Mouse (Mus musculus) E14TG2a.4 (cell line): ENCODE data around the gene Sgpp2.

Experiments
- H3K27me3 ChIP-seq: 2 replicates; pipeline ENCODE4 v1.6.1; 2014; ENCODE audit warnings: low read length, control low read depth; ENCODE audit not compliant: insufficient read depth
- H3K36me3 ChIP-seq: 2 replicates; pipeline ENCODE4 v1.6.1; 2014; ENCODE audit warnings: low read length, control low read depth; ENCODE audit not compliant: insufficient read depth
- H3K4me1 ChIP-seq: replicated peaks from 2 replicates; pipeline ENCODE4 v1.6.1; 2014; ENCODE audit warnings: low read depth, low read length, control low read depth
- H3K4me3 ChIP-seq: replicated peaks from 2 replicates; pipeline ENCODE4 v1.5.1; 2014; ENCODE audit warnings: mild to moderate bottlenecking, low read length
- H3K9me3 ChIP-seq: 2 replicates; pipeline ENCODE4 v1.6.1; 2014; ENCODE audit warnings: low read length, control low read depth
- CTCF ChIP-seq: conservative IDR thresholded peaks from 2 replicates; pipeline ENCODE4 v1.5.1; 2014; ENCODE audit warnings: low read length
- NANOG ChIP-seq: IDR thresholded peaks from 2 replicates; pipeline ENCODE4 v1.6.1; 2014; ENCODE audit warnings: borderline replicate concordance, low read length, mixed read lengths
- POU5F1 ChIP-seq: IDR thresholded peaks from 2 replicates; pipeline ENCODE4 v1.6.1; 2014; ENCODE audit warnings: low read length, borderline replicate concordance

Sgpp2 gene

GRCm38 (mm10) chr1:78371569-78372236 is 61.6 kb downstream of the Sgpp2 start:
- no peak for TF ChIP-seq CTCF
- no peak for TF ChIP-seq NANOG
- TF ChIP-seq POU5F1: no peak
- peaks cover 4% of the 10 kb centered on the region; the same call in 1 of the 2 replicates for H3K27me3 ChIP-seq
- no peaks in the 10 kb centered on the region for H3K9me3 ChIP-seq
- H3K36me3 ChIP-seq: no peaks in the 10 kb centered on the region
- H3K4me3 ChIP-seq: no peak overlapping the region
- H3K4me1 ChIP-seq: peaks cover 11% of the 10 kb centered on the region; the same call in 1 of the 2 replicates

- H3K4me3 ChIP-seq: no peak overlapping the region
- H3K27me3 ChIP-seq: peaks cover 4% of the 10 kb centered on the region; the same call in 1 of the 2 replicates
- TF ChIP-seq NANOG: no peak
- TF ChIP-seq POU5F1: no peak
- TF ChIP-seq CTCF: no peak
- no peaks in the 10 kb centered on the region for H3K36me3 ChIP-seq
- no peaks in the 10 kb centered on the region for H3K9me3 ChIP-seq
- peaks cover 7% of the 10 kb centered on the region; the same call in 1 of the 2 replicates for H3K4me1 ChIP-seq
Observed at GRCm38 (mm10) chr1:78372316-78372715, 62.2 kb downstream of the Sgpp2 start.

DNA sequence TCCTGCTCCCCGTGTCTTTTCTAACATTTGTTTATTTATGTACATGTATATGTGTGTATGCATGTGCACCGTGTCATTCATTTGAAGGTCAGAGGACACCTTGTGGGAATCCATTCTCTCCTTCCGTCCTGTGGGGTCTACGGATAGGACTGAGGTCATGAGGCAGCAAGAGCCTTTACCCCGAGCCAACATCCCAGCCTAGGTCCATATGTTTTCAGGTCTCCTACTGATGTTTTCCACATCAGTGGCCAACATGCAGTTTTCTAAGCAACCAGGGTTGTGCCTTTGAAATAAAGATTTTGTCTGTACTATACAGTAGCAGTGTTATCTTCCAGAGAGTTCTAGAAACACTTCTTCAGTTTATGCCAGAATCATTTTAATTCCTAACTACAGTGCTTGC is 63.7 kb downstream of the Sgpp2 start:
- TF ChIP-seq NANOG (no peak), POU5F1 (no peak), CTCF (no peak)

GRCm38 (mm10) chr1:78375058-78375457 is 64.9 kb downstream of the Sgpp2 start:
- H3K27me3 ChIP-seq: no peaks in the 10 kb centered on the region
- H3K9me3 ChIP-seq: no peaks in the 10 kb centered on the region
- no peak for TF ChIP-seq CTCF
- no peak for TF ChIP-seq NANOG
- no peak for TF ChIP-seq POU5F1
- no peak overlapping the region for H3K4me3 ChIP-seq
- H3K4me1 ChIP-seq: no peaks in the 10 kb centered on the region
- no peaks in the 10 kb centered on the region for H3K36me3 ChIP-seq

More for the DNA sequence above, 63.7 kb downstream of the Sgpp2 start:
- Histone ChIP-seq H3K4me3 (no peak overlapping the region), H3K9me3 (no peaks in the 10 kb centered on the region), H3K27me3 (no peaks in the 10 kb centered on the region), H3K4me1 (no peaks in the 10 kb centered on the region), H3K36me3 (no peaks in the 10 kb centered on the region)

DNA sequence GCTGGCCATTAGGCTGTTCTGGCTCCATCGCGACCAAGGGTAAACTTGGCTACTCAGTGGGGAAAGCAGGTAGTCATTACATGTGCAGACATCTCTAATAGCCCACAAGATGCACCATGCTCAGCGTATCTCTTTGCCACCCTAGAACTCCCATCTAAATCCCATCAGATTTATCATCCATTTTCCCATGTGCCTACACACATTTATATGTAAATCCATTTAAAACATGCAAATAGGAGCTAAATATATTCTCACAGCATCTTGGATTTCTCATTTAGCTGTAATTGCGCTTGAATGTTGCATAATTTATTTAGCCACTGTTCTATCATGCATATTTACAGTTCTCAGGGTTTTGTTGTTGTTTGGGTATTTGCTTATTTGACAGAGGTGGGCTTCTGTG is 70.8 kb downstream of the Sgpp2 start:
- Histone ChIP-seq H3K9me3 (no peaks in the 10 kb centered on the region), H3K36me3 (no peaks in the 10 kb centered on the region), H3K4me3 (no peak overlapping the region), H3K27me3 (no peaks in the 10 kb centered on the region), H3K4me1 (no peaks in the 10 kb centered on the region)
- no peak for TF ChIP-seq POU5F1
- TF ChIP-seq NANOG: no peak
- no peak for TF ChIP-seq CTCF

GRCm38 (mm10) chr1:78387854-78388253 is 77.7 kb downstream of the Sgpp2 start:
- Histone ChIP-seq H3K4me3 (no peak overlapping the region), H3K27me3 (no peaks in the 10 kb centered on the region)
- TF ChIP-seq NANOG: no peak
- TF ChIP-seq POU5F1: no peak
- TF ChIP-seq CTCF: no peak

DNA sequence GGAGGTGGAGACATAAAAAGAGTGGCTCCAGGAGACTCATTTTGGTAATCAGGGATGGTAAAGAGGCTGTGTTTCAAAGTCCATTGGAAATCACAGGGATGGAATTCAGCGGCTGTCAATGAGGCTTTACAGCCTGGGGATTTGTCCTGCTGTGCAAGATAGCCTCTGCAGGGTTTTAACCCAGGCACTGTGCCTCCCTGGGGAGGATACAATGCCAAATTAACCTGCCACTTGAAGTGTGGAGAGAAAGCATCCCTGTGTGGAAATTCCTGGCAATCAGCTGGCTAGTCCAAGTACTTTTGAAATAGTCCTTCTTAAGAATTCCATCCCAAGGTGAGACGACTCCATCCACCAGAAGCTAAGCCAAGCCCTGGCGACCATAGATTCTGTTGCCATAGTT is 78.7 kb downstream of the Sgpp2 start:
- H3K9me3 ChIP-seq: no peaks in the 10 kb centered on the region
- no peaks in the 10 kb centered on the region for H3K36me3 ChIP-seq
- H3K4me3 ChIP-seq: no peak overlapping the region
- no peaks in the 10 kb centered on the region for H3K27me3 ChIP-seq
- no peak for TF ChIP-seq CTCF
- peak; percentile 50; the same call in 1 of the 2 replicates for TF ChIP-seq NANOG
- no peak for TF ChIP-seq POU5F1
- 0 out of 2 replicates have a peak, but pooled peaks cover 10% of the 10 kb centered on the region for H3K4me1 ChIP-seq

More at GRCm38 (mm10) chr1:78387854-78388253, 77.7 kb downstream of the Sgpp2 start:
- Histone ChIP-seq H3K36me3 (no peaks in the 10 kb centered on the region), H3K9me3 (no peaks in the 10 kb centered on the region), H3K4me1 (0 out of 2 replicates have a peak, but pooled peaks cover 10% of the 10 kb centered on the region)

GRCm38 (mm10) chr1:78395191-78395735 is 85.1 kb downstream of the Sgpp2 start:
- H3K27me3 ChIP-seq: no peaks in the 10 kb centered on the region
- no peaks in the 10 kb centered on the region for H3K36me3 ChIP-seq
- H3K4me1 ChIP-seq: 0 out of 2 replicates have a peak, but pooled peaks cover 6% of the 10 kb centered on the region
- H3K4me3 ChIP-seq: no peak overlapping the region
- H3K9me3 ChIP-seq: no peaks in the 10 kb centered on the region
- TF ChIP-seq CTCF (no peak), NANOG (no peak), POU5F1 (no peak)

DNA sequence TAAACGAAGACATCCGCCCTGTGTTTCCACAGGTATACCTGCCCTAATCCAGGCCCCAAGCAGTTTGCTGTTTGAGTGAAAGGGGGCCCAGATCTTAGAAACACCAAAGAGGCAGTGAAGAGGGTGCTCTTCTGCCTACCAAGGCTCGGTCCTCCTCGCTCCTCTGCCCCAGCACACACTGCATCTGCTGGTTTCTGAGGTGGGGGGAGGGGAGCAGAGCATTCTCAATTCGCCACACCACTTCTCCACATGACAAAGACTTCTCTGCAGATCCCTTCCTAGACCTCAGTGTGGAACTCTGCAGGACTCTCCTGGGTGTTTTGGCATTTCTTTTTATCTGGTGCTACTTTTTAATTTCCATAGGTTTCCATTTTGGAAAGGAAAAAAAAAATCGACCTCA is 85.6 kb downstream of the Sgpp2 start:
- no peaks in the 10 kb centered on the region for H3K27me3 ChIP-seq
- TF ChIP-seq CTCF (no peak), NANOG (no peak), POU5F1 (no peak)
- no peaks in the 10 kb centered on the region for H3K36me3 ChIP-seq
- no peaks in the 10 kb centered on the region for H3K9me3 ChIP-seq
- no peak overlapping the region for H3K4me3 ChIP-seq
- 0 out of 2 replicates have a peak, but pooled peaks cover 6% of the 10 kb centered on the region for H3K4me1 ChIP-seq
